Mouse (Mus musculus) embryonic facial prominence, embryonic 11.5 days (tissue): ENCODE measurements around the gene Il17re. TPM values are rescaled to one million over a fixed set of nuclear protein-coding genes. Genes with fewer than 3 reads are reported as not detected.

Source experiments
- ATAC-seq: fragments of 200-750 bp; cut with Nextera tagmentation; replicated peaks from 2 replicates; pipeline ENCODE4 v1.8.0; 2017; ENCODE audit warnings: low read depth; ENCODE audit not compliant: insufficient number of reproducible peaks, low FRiP score, low TSS enrichment
- DNase-seq: peaks from one replicate; pipeline ENCODE4 v3.0.0-alpha.2; 2015; ENCODE audit warnings: low spot score
- H3K27ac ChIP-seq: fragments of 300-500 bp; sonication (generic); replicated peaks from 2 replicates; pipeline ENCODE4 v1.5.1; 2014; ENCODE audit warnings: mild to moderate bottlenecking, low read depth, low read length, control low read depth
- H3K27me3 ChIP-seq: fragments of 300-500 bp; sonication (generic); 2 replicates; pipeline ENCODE4 v1.6.1; 2014; ENCODE audit warnings: mild to moderate bottlenecking, low read length, moderate library complexity, mixed read lengths; ENCODE audit not compliant: control insufficient read depth, insufficient read depth
- H3K36me3 ChIP-seq: fragments of 300-500 bp; sonication (generic); replicated peaks from 2 replicates; pipeline ENCODE4 v1.6.1; 2014; ENCODE audit warnings: low read depth, mild to moderate bottlenecking, low read length, moderate library complexity, mixed read lengths; ENCODE audit not compliant: control insufficient read depth, insufficient read depth
- H3K4me1 ChIP-seq: fragments of 300-500 bp; sonication (generic); 2 replicates; pipeline ENCODE4 v1.6.1; 2014; ENCODE audit warnings: low read length, mixed read lengths; ENCODE audit not compliant: control insufficient read depth, insufficient read depth
- H3K4me2 ChIP-seq: fragments of 300-500 bp; sonication (generic); 2 replicates; pipeline ENCODE4 v1.6.1; 2014; ENCODE audit warnings: low read depth, mild to moderate bottlenecking, control low read depth, low read length, moderate library complexity
- H3K4me3 ChIP-seq: fragments of 300-500 bp; sonication (generic); 2 replicates; pipeline ENCODE4 v1.5.1; 2014; ENCODE audit warnings: low read depth, low read length, control low read depth
- H3K9ac ChIP-seq: fragments of 300-500 bp; sonication (generic); replicated peaks from 2 replicates; pipeline ENCODE4 v1.6.1; 2014; ENCODE audit warnings: mild to moderate bottlenecking, control low read depth, low read length
- H3K9me3 ChIP-seq: fragments of 300-500 bp; sonication (generic); replicated peaks from 2 replicates; pipeline ENCODE4 v1.6.1; 2016; ENCODE audit warnings: mild to moderate bottlenecking, low read length, inconsistent platforms, mixed read lengths; ENCODE audit not compliant: control insufficient read depth
- WGBS: fragments of 180-500 bp; shearing (Covaris S2); extraction: QIAGEN DNeasy Blood & Tissue Kit; methylation state at CpG from one replicate; pipeline ENCODE4 v1.1.7; 2014; 5-methylcytosine and 5-hydroxymethylcytosine counted together
- polyA plus RNA-seq: library from polyadenylated mRNA; unstranded; fragments of >200 nt; fragmentation: Nextera tagmentation; extraction: Ambion mirVana; gene quantifications from 2 replicates; pipeline ENCODE4 v1.2.1, GENCODE M21; 2014

Il17re gene
- polyA plus RNA-seq, 1 experiment from 2014 or later: 1.2 TPM

DNA sequence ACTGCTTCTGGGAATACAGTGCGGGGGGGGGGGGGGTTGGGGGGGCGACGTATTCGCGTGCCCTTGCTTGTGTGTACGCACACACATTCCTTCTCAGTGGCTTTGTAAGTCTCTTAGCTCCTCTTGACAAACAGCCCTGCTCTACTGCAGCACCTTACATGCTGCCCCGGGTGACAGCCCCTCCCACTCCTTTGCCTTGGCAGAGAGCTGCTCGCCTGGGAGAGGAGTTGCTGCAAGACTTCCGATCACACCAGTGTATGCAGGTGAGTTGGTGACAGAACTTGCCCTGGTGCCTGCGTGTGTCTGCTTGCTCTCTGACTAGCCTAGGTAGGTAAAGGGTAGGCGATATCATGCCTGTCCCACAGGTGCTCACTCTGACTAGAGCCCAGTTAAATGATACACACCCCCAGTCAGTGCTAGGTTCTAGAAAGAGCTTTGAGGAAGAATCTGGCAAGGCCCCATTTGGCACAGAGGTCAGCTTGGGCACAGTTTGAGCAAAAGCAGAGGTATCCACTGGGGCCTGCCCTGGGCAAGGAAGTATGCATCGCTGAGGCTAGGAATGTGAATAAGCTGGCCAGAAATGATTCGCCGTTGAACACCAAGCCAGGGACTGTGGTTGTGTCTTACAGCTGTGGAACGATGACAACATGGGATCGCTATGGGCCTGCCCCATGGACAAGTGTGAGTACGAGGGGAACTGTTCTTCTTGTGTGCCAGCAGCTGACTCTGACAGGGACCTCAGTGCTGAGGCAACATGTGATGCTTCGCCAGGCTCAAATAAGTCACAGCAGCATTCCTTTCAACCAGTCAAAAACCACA is 22.5 kb downstream of the Il17re start:
- no peaks in the 10 kb centered on the region for H3K36me3 ChIP-seq
- H3K27me3 ChIP-seq: peaks cover 18% of the 10 kb centered on the region
- DNase-seq: no peak
- H3K4me2 ChIP-seq: no peak overlapping the region
- no peak for ATAC-seq
- H3K4me1 ChIP-seq: peaks cover 4% of the 10 kb centered on the region; the same call in 1 of the 2 replicates
- no peak overlapping the region for H3K27ac ChIP-seq
- no peak overlapping the region for H3K4me3 ChIP-seq
- 64% methylated on average over 18 of the region's 18 CpGs for WGBS
- no peaks in the 10 kb centered on the region for H3K9me3 ChIP-seq
- no peak overlapping the region for H3K9ac ChIP-seq

DNA sequence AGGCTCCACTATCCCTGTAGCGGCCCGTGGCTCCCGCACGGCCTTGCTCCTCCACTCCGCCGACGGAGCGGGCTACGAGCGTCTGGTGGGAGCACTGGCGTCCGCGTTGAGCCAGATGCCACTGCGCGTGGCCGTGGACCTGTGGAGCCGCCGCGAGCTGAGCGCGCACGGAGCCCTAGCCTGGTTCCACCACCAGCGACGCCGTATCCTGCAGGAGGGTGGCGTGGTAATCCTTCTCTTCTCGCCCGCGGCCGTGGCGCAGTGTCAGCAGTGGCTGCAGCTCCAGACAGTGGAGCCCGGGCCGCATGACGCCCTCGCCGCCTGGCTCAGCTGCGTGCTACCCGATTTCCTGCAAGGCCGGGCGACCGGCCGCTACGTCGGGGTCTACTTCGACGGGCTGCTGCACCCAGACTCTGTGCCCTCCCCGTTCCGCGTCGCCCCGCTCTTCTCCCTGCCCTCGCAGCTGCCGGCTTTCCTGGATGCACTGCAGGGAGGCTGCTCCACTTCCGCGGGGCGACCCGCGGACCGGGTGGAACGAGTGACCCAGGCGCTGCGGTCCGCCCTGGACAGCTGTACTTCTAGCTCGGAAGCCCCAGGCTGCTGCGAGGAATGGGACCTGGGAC is 24.3 kb downstream of the Il17re start:
- peak; percentile 34; the same call in 1 of the 2 replicates for ATAC-seq
- no peak for DNase-seq
- Histone ChIP-seq H3K27me3 (peaks cover 18% of the 10 kb centered on the region), H3K4me3 (peak overlapping the region; percentile 32), H3K9me3 (no peaks in the 10 kb centered on the region), H3K36me3 (no peaks in the 10 kb centered on the region), H3K4me1 (peaks cover 4% of the 10 kb centered on the region; the same call in 1 of the 2 replicates), H3K4me2 (peak overlapping the region; percentile 64), H3K9ac (peak overlapping the region; percentile 46), H3K27ac (no peak overlapping the region)
- 2% methylated on average over 65 of the region's 65 CpGs for WGBS

- H3K9me3 ChIP-seq: no peaks in the 10 kb centered on the region
- H3K27ac ChIP-seq: peak within 1 kb of the TSS; percentile 7; the same call in 1 of the 2 replicates
- peak within 1 kb of the TSS; percentile 64 for H3K4me2 ChIP-seq
- peak within 1 kb of the TSS; percentile 46 for H3K9ac ChIP-seq
- H3K4me1 ChIP-seq: peaks cover 4% of the 10 kb centered on the region; the same call in 1 of the 2 replicates
- H3K27me3 ChIP-seq: peaks cover 18% of the 10 kb centered on the region
- peak; percentile 89 for ATAC-seq
- WGBS: 0% methylated on average over 26 of the region's 26 CpGs
- peak within 1 kb of the TSS; percentile 32 for H3K4me3 ChIP-seq
- H3K36me3 ChIP-seq: no peaks in the 10 kb centered on the region
- peak; percentile 93 for DNase-seq
Observed at GRCm38 (mm10) chr6:113483100-113483615, 24.9 kb downstream of the Il17re start, which contains the start of gene Creld1. Gene Creld1, plus strand, starts transcription at chr6:113483297.

- Histone ChIP-seq H3K36me3 (no peaks in the 10 kb centered on the region), H3K27ac (peak overlapping the region; percentile 7; the same call in 1 of the 2 replicates), H3K9ac (peak overlapping the region; percentile 35), H3K4me2 (peak overlapping the region; percentile 64), H3K4me3 (peak overlapping the region; percentile 32), H3K4me1 (peaks cover 4% of the 10 kb centered on the region; the same call in 1 of the 2 replicates), H3K9me3 (no peaks in the 10 kb centered on the region), H3K27me3 (peaks cover 18% of the 10 kb centered on the region)
- ATAC-seq (peak; percentile 44; the same call in 1 of the 2 replicates), DNase-seq (no peak)
- 10% methylated on average over 10 of the region's 10 CpGs for WGBS
Observed at GRCm38 (mm10) chr6:113483729-113484128, 25.4 kb downstream of the Il17re start.

DNA sequence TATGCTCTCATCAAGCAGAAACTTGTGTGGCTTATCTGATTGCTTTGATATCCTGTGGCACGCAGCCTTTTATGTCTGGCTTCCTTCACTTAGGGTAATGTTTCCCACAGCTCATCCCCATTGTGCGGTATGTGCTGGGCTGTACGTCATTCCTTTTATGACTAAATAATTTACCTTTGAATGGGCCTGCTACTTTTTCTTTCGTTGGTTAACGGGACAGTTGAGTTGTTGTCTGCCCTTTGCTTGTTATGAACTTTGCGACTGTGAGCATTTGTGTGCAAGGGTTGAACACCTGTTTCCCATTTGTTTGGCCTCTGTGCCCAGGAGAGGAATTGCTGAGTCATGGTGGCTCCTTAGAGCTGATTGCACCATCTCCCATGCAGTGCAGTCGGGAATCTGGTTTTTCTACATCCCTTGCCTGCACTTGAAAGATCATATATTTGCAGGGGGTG is 28.9 kb downstream of the Il17re start:
- H3K4me1 ChIP-seq: peaks cover 4% of the 10 kb centered on the region; the same call in 1 of the 2 replicates

GRCm38 (mm10) chr6:113489410-113489809 is 31.1 kb downstream of the Il17re start:
- no peak for ATAC-seq
- Histone ChIP-seq H3K4me1 (no peaks in the 10 kb centered on the region; the same call in 1 of the 2 replicates), H3K36me3 (no peaks in the 10 kb centered on the region), H3K9me3 (no peaks in the 10 kb centered on the region), H3K4me2 (no peak overlapping the region), H3K9ac (no peak overlapping the region), H3K27ac (no peak overlapping the region), H3K27me3 (peaks cover under 1% of the 10 kb centered on the region; the same call in 1 of the 2 replicates), H3K4me3 (no peak overlapping the region)
- DNase-seq: no peak
- WGBS: 90% methylated on average over 14 of the region's 14 CpGs

More for the DNA sequence above, 28.9 kb downstream of the Il17re start:
- H3K4me3 ChIP-seq: no peak overlapping the region
- H3K36me3 ChIP-seq: no peaks in the 10 kb centered on the region
- no peak overlapping the region for H3K9ac ChIP-seq
- ATAC-seq (no peak), DNase-seq (peak; percentile 86)
- no peak overlapping the region for H3K27ac ChIP-seq
- WGBS: 44% methylated on average over 7 of the region's 7 CpGs
- no peaks in the 10 kb centered on the region for H3K9me3 ChIP-seq
- peaks cover 7% of the 10 kb centered on the region for H3K27me3 ChIP-seq
- H3K4me2 ChIP-seq: no peak overlapping the region

DNA sequence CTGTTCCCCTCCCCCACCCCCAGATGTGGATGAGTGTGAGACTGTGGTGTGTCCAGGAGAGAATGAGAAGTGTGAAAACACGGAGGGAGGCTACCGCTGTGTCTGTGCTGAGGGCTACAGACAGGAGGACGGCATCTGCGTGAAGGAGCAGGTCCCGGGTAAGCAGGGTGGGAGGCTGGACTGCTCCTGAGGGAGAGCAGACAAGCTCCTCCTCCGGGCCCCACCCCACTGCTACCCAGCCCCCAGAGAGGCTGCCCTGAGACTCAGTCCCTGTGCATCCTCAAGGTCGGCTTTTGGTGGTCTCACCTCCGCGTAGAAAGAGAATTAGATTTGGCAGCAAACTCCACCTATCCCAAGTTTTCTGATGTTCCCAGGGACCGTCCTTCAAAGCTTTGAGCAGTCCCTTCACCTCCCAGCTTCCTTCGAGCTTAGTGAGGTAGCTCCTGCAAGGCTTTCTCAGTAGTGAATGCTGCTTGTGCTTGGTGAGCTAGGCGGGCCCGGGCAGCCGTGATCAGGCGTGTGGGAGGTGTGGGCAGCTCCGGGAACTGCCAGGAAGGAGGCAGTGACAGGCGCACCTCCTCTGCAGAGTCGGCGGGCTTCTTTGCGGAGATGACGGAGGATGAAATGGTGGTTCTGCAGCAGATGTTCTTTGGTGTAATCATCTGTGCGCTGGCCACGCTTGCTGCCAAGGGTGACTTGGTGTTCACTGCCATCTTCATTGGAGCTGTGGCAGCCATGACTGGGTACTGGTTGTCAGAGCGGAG is 34.0 kb downstream of the Il17re start:
- Histone ChIP-seq H3K36me3 (no peaks in the 10 kb centered on the region), H3K27ac (no peak overlapping the region), H3K9ac (no peak overlapping the region), H3K4me1 (no peaks in the 10 kb centered on the region; the same call in 1 of the 2 replicates), H3K9me3 (no peaks in the 10 kb centered on the region), H3K4me3 (no peak overlapping the region), H3K27me3 (peaks cover 15% of the 10 kb centered on the region), H3K4me2 (no peak overlapping the region)
- DNase-seq (no peak), ATAC-seq (no peak)
- WGBS: 76% methylated on average over 24 of the region's 24 CpGs
